Mouse (Mus musculus) CH12.LX (cell line): ENCODE measurements around the gene Rp9. TPM values are rescaled to one million over a fixed set of nuclear protein-coding genes. Genes with fewer than 3 reads are reported as not detected.

Experiments
- DNase-seq: peaks from one replicate; pipeline ENCODE4 v3.0.0-alpha.2; 2013; ENCODE audit errors: extremely low read depth
- H3K27ac ChIP-seq: 2 replicates; pipeline ENCODE4 v1.5.1; 2012; ENCODE audit warnings: low read depth, mild to moderate bottlenecking, control low read depth, moderate library complexity; ENCODE audit not compliant: insufficient read depth
- H3K27me3 ChIP-seq: replicated peaks from 2 replicates; pipeline ENCODE3; 2012; ENCODE audit warnings: inconsistent platforms
- H3K36me3 ChIP-seq, 2 experiments: replicated peaks in 1 of 2; 2 replicates each; pipeline versions ENCODE3 to v1.6.1; 2012; ENCODE audit warnings: inconsistent platforms in 1 of 2, low read length in 1 of 2, mild to moderate bottlenecking in 1 of 2, mixed read lengths in 1 of 2, moderate library complexity in 1 of 2; ENCODE audit not compliant: control insufficient read depth in 1 of 2, insufficient read depth in 1 of 2
- H3K4me1 ChIP-seq, 2 experiments: 2 replicates each; pipeline ENCODE4 v1.6.1; 2012; ENCODE audit warnings: inconsistent platforms in 1 of 2, moderate library complexity in 1 of 2; ENCODE audit not compliant: insufficient read depth in 2 of 2, control insufficient read depth in 1 of 2
- H3K4me2 ChIP-seq: 2 replicates; pipeline ENCODE4 v1.6.1; 2012; ENCODE audit warnings: low read depth, mild to moderate bottlenecking, control low read depth; ENCODE audit not compliant: poor library complexity, insufficient read depth, severe bottlenecking
- H3K4me3 ChIP-seq, 3 experiments: fragments of 150-350 bp in 1 of 3; sonication (generic) in 1 of 3; replicated peaks in 1 of 3; 2 replicates each; pipeline versions ENCODE3 to v1.5.1; 2011 to 2012; ENCODE audit warnings: low read depth in 2 of 3, low read length in 2 of 3, mild to moderate bottlenecking in 2 of 3, moderate library complexity in 2 of 3, control low read depth in 1 of 3, improper control_type of control experiment in 1 of 3, inconsistent platforms in 1 of 3, mixed read lengths in 1 of 3; ENCODE audit not compliant: poor library complexity in 1 of 3
- H3K79me2 ChIP-seq: replicated peaks from 2 replicates; pipeline ENCODE4 v1.6.1; 2012; ENCODE audit warnings: mild to moderate bottlenecking, moderate library complexity; ENCODE audit not compliant: control insufficient read depth, poor library complexity, insufficient read depth, severe bottlenecking; ENCODE audit errors: extremely low read depth
- H3K9ac ChIP-seq: 2 replicates; pipeline ENCODE4 v1.6.1; 2012; ENCODE audit warnings: low read depth, mild to moderate bottlenecking, control low read depth, moderate library complexity; ENCODE audit not compliant: insufficient read depth
- H3K9me3 ChIP-seq: replicated peaks from 2 replicates; pipeline ENCODE3; 2012; ENCODE audit warnings: low read length, inconsistent platforms, mixed read lengths
- CHD1 ChIP-seq: IDR thresholded peaks from 2 replicates; pipeline ENCODE4 v1.6.1; 2012; ENCODE audit warnings: low read depth, low read length, improper control_type of control experiment, inconsistent platforms
- CHD2 ChIP-seq: IDR thresholded peaks from 2 replicates; pipeline ENCODE4 v1.6.1; 2011; ENCODE audit warnings: low read length, improper control_type of control experiment
- ELF1 ChIP-seq: IDR thresholded peaks from 2 replicates; pipeline ENCODE4 v1.6.1; 2014; ENCODE audit warnings: low read depth, mild to moderate bottlenecking, inconsistent platforms, low read length, improper control_type of control experiment
- EP300 ChIP-seq: IDR thresholded peaks from 2 replicates; pipeline ENCODE4 v1.6.1; 2011; ENCODE audit warnings: low read length, improper control_type of control experiment
- ETS1 ChIP-seq: conservative IDR thresholded peaks from 2 replicates; pipeline ENCODE4 v1.6.1; 2012; ENCODE audit warnings: low read depth, mild to moderate bottlenecking, inconsistent platforms, low read length, improper control_type of control experiment, moderate library complexity
- GABPA ChIP-seq: IDR thresholded peaks from 2 replicates; pipeline ENCODE4 v1.6.1; 2012; ENCODE audit warnings: low read depth, low read length, improper control_type of control experiment, inconsistent platforms; ENCODE audit not compliant: insufficient replicate concordance
- HCFC1 ChIP-seq: IDR thresholded peaks from 2 replicates; pipeline ENCODE4 v1.6.1; 2012; ENCODE audit warnings: low read depth, mild to moderate bottlenecking, inconsistent platforms, low read length, improper control_type of control experiment
- IRF4 ChIP-seq: IDR thresholded peaks from 2 replicates; pipeline ENCODE4 v1.6.1; 2014; ENCODE audit warnings: low read depth, mild to moderate bottlenecking, inconsistent platforms, low read length, improper control_type of control experiment
- JUN ChIP-seq: IDR thresholded peaks from 2 replicates; pipeline ENCODE4 v1.6.1; 2011; ENCODE audit warnings: low read depth, mild to moderate bottlenecking, low read length, improper control_type of control experiment, moderate library complexity; ENCODE audit not compliant: insufficient read depth
- KAT2A ChIP-seq: IDR thresholded peaks from 2 replicates; pipeline ENCODE4 v1.6.1; 2012; ENCODE audit warnings: low read length, improper control_type of control experiment, inconsistent platforms; ENCODE audit not compliant: insufficient replicate concordance
- MAX ChIP-seq: IDR thresholded peaks from 2 replicates; pipeline ENCODE4 v1.6.1; 2011; ENCODE audit warnings: low read length, improper control_type of control experiment
- MAZ ChIP-seq: IDR thresholded peaks from 2 replicates; pipeline ENCODE4 v1.6.1; 2012; ENCODE audit warnings: low read depth, mild to moderate bottlenecking, inconsistent platforms, low read length, improper control_type of control experiment, moderate library complexity
- MXI1 ChIP-seq: IDR thresholded peaks from 2 replicates; pipeline ENCODE4 v1.6.1; 2011; ENCODE audit warnings: mild to moderate bottlenecking, low read depth, low read length, improper control_type of control experiment
- NRF1 ChIP-seq: IDR thresholded peaks from 2 replicates; pipeline ENCODE4 v1.6.1; 2014; ENCODE audit warnings: low read depth, mild to moderate bottlenecking, inconsistent platforms, low read length, improper control_type of control experiment, moderate library complexity
- PAX5 ChIP-seq: IDR thresholded peaks from 2 replicates; pipeline ENCODE4 v1.6.1; 2012; ENCODE audit warnings: low read length, inconsistent platforms, mixed read lengths
- POLR2A ChIP-seq: IDR thresholded peaks from 2 replicates; pipeline ENCODE4 v1.6.1; 2011; ENCODE audit warnings: low read depth, mild to moderate bottlenecking, improper control_type of control experiment, low read length
- POLR2AphosphoS2 ChIP-seq: IDR thresholded peaks from 2 replicates; pipeline ENCODE4 v1.6.1; 2011; ENCODE audit warnings: low read depth, low read length, improper control_type of control experiment
- RAD21 ChIP-seq: IDR thresholded peaks from 2 replicates; pipeline ENCODE4 v1.6.1; 2011; ENCODE audit warnings: low read depth, mild to moderate bottlenecking, low read length, improper control_type of control experiment, moderate library complexity
- RCOR1 ChIP-seq: conservative IDR thresholded peaks from 2 replicates; pipeline ENCODE4 v1.6.1; 2012; ENCODE audit warnings: low read depth, mild to moderate bottlenecking, inconsistent platforms, low read length, improper control_type of control experiment
- SIN3A ChIP-seq: IDR thresholded peaks from 2 replicates; pipeline ENCODE4 v1.6.1; 2012; ENCODE audit warnings: low read length, improper control_type of control experiment, inconsistent platforms
- SMC3 ChIP-seq: IDR thresholded peaks from 2 replicates; pipeline ENCODE4 v1.6.1; 2011; ENCODE audit warnings: low read depth, low read length, improper control_type of control experiment
- TBP ChIP-seq: conservative IDR thresholded peaks from 2 replicates; pipeline ENCODE4 v1.6.1; 2011; ENCODE audit warnings: low read depth, low read length, improper control_type of control experiment
- TCF12 ChIP-seq: IDR thresholded peaks from 2 replicates; pipeline ENCODE4 v1.6.1; 2014; ENCODE audit warnings: low read depth, mild to moderate bottlenecking, inconsistent platforms, low read length, improper control_type of control experiment
- UBTF ChIP-seq: IDR thresholded peaks from 2 replicates; pipeline ENCODE4 v1.6.1; 2012; ENCODE audit warnings: low read depth, mild to moderate bottlenecking, inconsistent platforms, low read length, improper control_type of control experiment, moderate library complexity
- USF1 ChIP-seq: IDR thresholded peaks from 2 replicates; pipeline ENCODE4 v1.6.1; 2014; ENCODE audit warnings: low read depth, mild to moderate bottlenecking, inconsistent platforms, low read length, improper control_type of control experiment
- USF2 ChIP-seq: conservative IDR thresholded peaks from 2 replicates; pipeline ENCODE4 v1.6.1; 2011; ENCODE audit warnings: low read depth, low read length, improper control_type of control experiment
- ZKSCAN1 ChIP-seq: IDR thresholded peaks from 2 replicates; pipeline ENCODE4 v1.6.1; 2012; ENCODE audit warnings: low read depth, inconsistent platforms, low read length, improper control_type of control experiment, borderline replicate concordance
- ZMIZ1 ChIP-seq: IDR thresholded peaks from 2 replicates; pipeline ENCODE4 v1.6.1; 2012; ENCODE audit warnings: low read depth, mild to moderate bottlenecking, inconsistent platforms, low read length, improper control_type of control experiment
- dilution Hi-C: fragments of 300-500 bp; cut with MboI; formaldehyde crosslinking; loops from 2 replicates; pipeline ENCODE4 v1.14.3; 2020; ENCODE audit warnings: low sequenced_read_pairs; ENCODE audit not compliant: extremely low pct_unique_long_range_greater_than_20kb, extremely low pct_ligation_motif_present
- in situ Hi-C: fragments of 300-500 bp; cut with MboI; formaldehyde crosslinking; loops from 3 replicates; pipeline ENCODE4 v1.14.3; 2019; ENCODE audit warnings: low sequenced_read_pairs, low pct_ligation_motif_present, low pct_unique_long_range_greater_than_20kb, mixed read lengths
- polyA plus RNA-seq: library from polyadenylated mRNA; unstranded; fragments of >175 nt; gene quantifications from 2 replicates; pipeline ENCODE4 v1.2.1, GENCODE M21; 2012; ENCODE audit warnings: low read depth; ENCODE audit not compliant: insufficient read length
- total RNA-seq, 2 experiments: library from RNA; depleted of rRNA; stranded (reverse); fragments of 300-350 nt in 1 of 2; fragments of >200 nt in 1 of 2; gene quantifications; 2 replicates each; pipeline ENCODE4 v1.2.3; 2012 to 2014

Gene Rp9
- total and polyA plus RNA-seq, 3 experiments = 64.2 to 86.9 (median 85.0) TPM

- Histone ChIP-seq H3K36me3 (no peaks in the 10 kb centered on the region), H3K9me3 (no peaks in the 10 kb centered on the region), H3K9ac (no peak overlapping the region), H3K4me1 (peaks cover 0 to 3% of the 10 kb centered on the region in 2 experiments; a peak in 1 of 4 replicates)
- dilution Hi-C loops = no loop called here
- no peak for TF ChIP-seq NRF1
- TF ChIP-seq SIN3A = no peak
- no peak for TF ChIP-seq POLR2A
- TF ChIP-seq ZMIZ1 = no peak
- TF ChIP-seq IRF4 = no peak
- TF ChIP-seq ELF1 = no peak
- no peak for TF ChIP-seq RCOR1
- TF ChIP-seq MAZ = no peak
- no peak for TF ChIP-seq SMC3
- TF ChIP-seq USF2 = no peak
- no peak for TF ChIP-seq USF1
- TF ChIP-seq EP300 = no peak
- TF ChIP-seq, all 38 proteins: peak for 0
- Histone ChIP-seq H3K4me2 (no peak overlapping the region), H3K27me3 (no peaks in the 10 kb centered on the region), H3K27ac (no peak overlapping the region), H3K4me3 (no peak overlapping the region), H3K79me2 (no peaks in the 10 kb centered on the region)
- no peak for DNase-seq
- in situ Hi-C loops = no loop called here
These were observed 49.1 kb downstream of the Rp9 start for GRCm38 (mm10) chr9:22420491-22420890.

- no peaks in the 10 kb centered on the region for H3K36me3 ChIP-seq
- dilution Hi-C loops = no loop called here
- in situ Hi-C loops = no loop called here
These were observed 49.7 kb downstream of the Rp9 start for GRCm38 (mm10) chr9:22419877-22420276.

GRCm38 (mm10) chr9:22417547-22417946 lies 52.0 kb downstream of the Rp9 start:
- no peak overlapping the region for H3K27ac ChIP-seq
- H3K4me2 ChIP-seq = no peak overlapping the region
- no peaks in the 10 kb centered on the region for H3K79me2 ChIP-seq
- H3K4me1 ChIP-seq = peaks cover 0 to 3% of the 10 kb centered on the region in 2 experiments; a peak in 1 of 4 replicates
- no peaks in the 10 kb centered on the region for H3K9me3 ChIP-seq
- in situ Hi-C loops (no loop called here), dilution Hi-C loops (no loop called here)
- H3K36me3 ChIP-seq = no peaks in the 10 kb centered on the region
- no peak overlapping the region for H3K9ac ChIP-seq
- H3K27me3 ChIP-seq = peaks cover 2% of the 10 kb centered on the region
- H3K4me3 ChIP-seq = no peak overlapping the region
- no peak for DNase-seq
- TF ChIP-seq MXI1 = no peak
- no peak for TF ChIP-seq MAX
- no peak for TF ChIP-seq TBP
- no peak for TF ChIP-seq ETS1
- TF ChIP-seq POLR2A = no peak
- TF ChIP-seq CHD1 = no peak
- TF ChIP-seq ZKSCAN1 = no peak
- TF ChIP-seq HCFC1 = no peak
- TF ChIP-seq JUN = no peak
- TF ChIP-seq SMC3 = no peak
- no peak for TF ChIP-seq POLR2AphosphoS2
- no peak for TF ChIP-seq UBTF
- no peak for TF ChIP-seq RAD21
- TF ChIP-seq EP300 = no peak
- TF ChIP-seq KAT2A = no peak
- no peak for TF ChIP-seq GABPA

More at GRCm38 (mm10) chr9:22419877-22420276, 49.7 kb downstream of the Rp9 start:
- Histone ChIP-seq H3K9me3 (no peaks in the 10 kb centered on the region), H3K4me3 (no peak overlapping the region), H3K27ac (no peak overlapping the region), H3K4me1 (peaks cover 0 to 3% of the 10 kb centered on the region in 2 experiments; a peak in 1 of 4 replicates), H3K79me2 (no peaks in the 10 kb centered on the region), H3K27me3 (no peaks in the 10 kb centered on the region), H3K9ac (no peak overlapping the region), H3K4me2 (no peak overlapping the region)
- DNase-seq = no peak
- TF ChIP-seq IRF4 (no peak), PAX5 (no peak), CHD2 (no peak), RAD21 (no peak), EP300 (no peak), RCOR1 (no peak), TCF12 (no peak)
